In genomic region chr3:142173996-142174395, GRCm38 (mm10) we compare ENCODE assay signal across 9 mouse cellular contexts. TPM values are rescaled to one million over a fixed set of nuclear protein-coding genes. Genes with fewer than 3 reads are reported as not detected.
"Had no signal": no experiment of that assay in that cellular context is flagged by ENCODE, and none has a peak within 500 bp of the region (broad histone marks: within the 10 kb centered on the region; RNA-seq: fewer than 3 reads in every experiment).

No protein-coding gene starts in this region.

- DNase-seq: kidney, adult 11 months; kidney, adult 9 months; kidney, postnatal 36 days; layer of hippocampus, adult 9-11 months; layer of hippocampus, postnatal 36 days; lung, adult 2 months; lung, postnatal 36 days; thymus, postnatal 4 days had no signal

RNA-seq across cellular contexts. Expression of gene Bmpr1b, which starts 4.8 kb away (rescaled TPM):
- total RNA-seq: megakaryocyte progenitor cell, adult 5-6 weeks had no signal
